Mouse (Mus musculus) kidney, postnatal 4 days (tissue): ENCODE results near the gene Ccdc187.

Source experiments
- DNase-seq, 2 experiments: peaks; one replicate each; pipeline ENCODE4 v3.0.0; 2021; ENCODE audit warnings: mixed read lengths in 2 of 2

Gene Ccdc187

DNA sequence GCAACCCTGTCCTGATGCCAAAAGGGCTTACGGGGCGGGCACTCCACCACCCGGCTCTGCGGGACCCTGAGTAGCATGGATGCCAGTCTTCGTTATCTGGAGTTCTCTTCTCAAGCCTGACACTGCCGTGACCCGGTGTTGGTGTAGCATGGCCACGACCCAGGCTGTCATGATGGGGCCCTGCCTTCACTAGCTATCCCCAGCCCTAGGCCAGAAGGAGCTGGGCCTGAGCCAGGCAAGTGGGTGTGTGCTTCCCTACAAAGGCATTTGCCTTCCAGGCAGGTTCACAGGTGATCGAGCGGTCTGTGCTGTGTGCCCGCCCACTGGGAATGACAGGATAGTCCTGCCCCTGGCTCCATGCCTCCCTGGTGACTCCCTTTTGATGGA is 21.6 kb upstream of the Ccdc187 start:
- DNase-seq = peak; percentile 68 to 76

DNA sequence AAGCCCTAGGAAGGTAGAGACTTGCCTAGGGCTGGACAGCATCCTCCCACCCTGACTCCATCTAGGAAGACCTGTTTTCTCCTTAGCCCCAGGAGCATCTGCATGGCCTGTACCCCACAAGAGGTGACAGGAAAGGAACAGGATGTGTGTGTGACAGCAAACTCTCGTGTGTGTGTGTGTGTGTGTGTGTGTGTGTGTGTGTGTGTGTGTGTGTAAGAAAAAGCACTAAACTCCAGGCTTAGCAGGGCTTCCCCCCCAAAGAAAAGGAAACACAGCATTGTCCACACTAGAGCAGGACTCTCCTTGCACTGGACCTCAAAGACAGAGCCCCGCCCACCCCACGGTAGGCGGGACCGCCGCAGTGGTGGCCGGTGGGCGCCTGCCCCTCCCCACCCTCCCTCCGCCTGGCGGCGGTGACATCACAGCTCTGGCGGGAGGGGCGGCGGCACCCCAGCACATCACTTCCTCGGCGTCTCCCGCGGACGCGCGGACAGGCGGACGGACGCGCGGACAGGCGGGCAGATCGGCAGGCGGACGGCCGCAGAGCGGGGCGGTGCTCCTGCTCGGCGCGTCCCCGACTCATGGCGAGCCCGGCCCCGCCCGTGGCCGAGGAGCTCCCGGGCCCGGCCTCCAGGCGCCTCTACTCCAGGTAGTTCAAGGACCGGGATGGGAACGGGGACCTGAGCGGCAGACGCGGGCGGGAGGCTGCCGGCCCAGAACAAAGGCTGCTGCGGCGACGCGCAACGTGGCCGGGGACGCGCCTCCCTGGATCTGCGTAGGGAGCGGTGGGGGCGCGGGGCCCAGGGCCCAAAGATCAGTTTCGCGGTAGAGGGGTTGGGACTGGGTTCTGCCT is 20.9 kb upstream of the Ccdc187 start, which contains the start of gene Gpsm1:
Gpsm1 (plus strand) TSS at position 444 of the 853 bp plus-strand sequence.
- peak; percentile 92 to 95 for DNase-seq

DNA sequence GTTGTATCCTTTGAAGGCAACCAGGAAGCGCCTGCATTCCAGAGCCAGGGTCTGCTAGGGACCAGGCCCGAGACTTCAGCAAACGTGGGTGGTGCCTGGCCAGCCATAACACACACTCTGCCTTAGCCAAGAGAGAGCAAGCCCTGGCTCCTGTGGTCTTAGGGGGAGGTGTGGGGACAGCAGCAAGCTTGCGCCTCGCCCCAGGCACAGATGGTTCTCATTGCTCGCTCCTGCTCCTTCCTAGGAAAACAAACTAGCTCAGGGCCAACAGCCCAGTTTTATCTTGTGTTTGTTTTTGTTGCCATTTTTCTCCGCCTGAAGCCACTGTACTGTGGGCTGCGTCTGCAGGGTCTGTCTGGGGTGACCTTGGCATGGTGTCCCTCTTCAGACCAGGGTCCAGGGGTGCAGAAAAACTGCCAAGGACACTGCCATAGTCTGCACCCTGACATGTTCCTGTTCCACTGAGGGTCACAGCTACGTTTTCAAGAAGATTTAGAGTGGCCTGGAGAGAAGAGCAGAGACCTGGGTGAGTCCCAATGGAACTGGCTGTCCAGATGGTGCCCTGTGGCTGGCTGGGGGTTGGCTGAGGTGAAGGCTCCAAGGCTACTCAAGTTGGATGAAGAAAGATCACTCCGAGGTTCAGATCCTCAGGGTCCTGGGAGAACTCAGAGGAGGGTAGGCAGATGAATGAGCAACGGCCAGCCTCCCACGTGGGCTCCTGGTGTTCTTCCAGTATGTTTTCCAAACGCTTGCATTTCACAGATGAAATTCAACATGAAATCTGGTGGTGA is 20.1 kb upstream of the Ccdc187 start:
- peak; percentile 77 to 85 for DNase-seq

DNA sequence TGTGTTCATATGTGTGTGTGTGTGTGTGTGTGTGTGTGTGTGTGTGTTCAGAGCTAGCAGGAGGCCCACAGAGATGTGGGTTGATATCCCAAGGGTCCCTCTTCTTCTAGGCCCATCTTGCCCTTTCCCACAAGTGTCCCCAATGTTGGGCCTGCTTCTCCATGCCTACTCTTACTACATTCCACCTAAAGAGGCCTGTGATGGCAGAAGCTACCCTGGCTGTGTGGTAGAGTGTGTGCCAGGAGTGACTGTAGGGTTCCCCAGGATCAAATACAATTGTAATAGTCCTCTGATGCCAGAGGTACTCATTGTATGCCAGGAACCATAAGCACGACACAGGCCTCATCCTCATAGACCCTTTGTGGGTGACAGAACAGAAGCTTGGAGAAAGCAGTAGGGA is 19.0 kb upstream of the Ccdc187 start:
- no peak for DNase-seq

DNA sequence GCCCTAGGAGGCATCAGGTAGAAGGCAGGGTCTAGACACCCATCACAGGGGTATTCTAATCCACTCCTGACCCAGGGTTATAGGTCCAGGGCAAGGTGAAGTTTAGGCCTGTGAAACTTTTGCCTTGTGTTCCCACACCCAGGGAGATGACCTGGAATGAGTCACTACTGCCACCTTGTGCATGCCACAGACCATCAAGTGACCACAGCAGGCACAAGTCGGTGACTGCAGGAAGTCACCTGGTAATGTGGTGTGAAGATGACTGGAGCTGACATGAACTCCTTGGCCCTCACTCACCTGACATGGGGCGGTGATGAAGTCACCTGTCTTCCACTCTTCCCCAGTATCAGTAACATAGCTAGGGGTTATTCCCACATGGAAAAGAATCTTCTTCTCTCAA is 18.5 kb upstream of the Ccdc187 start:
- peak in 1 of 2 experiments; percentile 57 for DNase-seq

DNA sequence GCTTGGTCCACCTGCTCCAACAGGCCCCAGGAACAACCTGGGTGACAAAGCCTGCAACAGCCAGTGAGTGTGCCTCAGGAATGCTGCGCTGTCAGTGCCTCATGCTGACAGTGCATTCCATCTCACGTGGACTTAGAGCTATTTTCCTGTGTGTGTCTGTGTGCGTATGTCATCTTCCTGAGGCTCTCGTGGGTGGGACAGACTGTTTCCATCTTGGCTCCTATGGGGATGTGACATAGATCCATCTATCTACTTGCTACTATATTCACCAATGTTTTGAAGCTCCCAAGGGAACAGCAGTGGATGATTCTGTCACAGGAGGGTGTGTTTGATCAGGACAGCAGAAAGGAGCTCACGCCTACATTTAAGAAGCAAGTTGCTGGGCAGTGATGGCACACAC is 17.6 kb upstream of the Ccdc187 start:
- DNase-seq = peak in 1 of 2 experiments; percentile 34

DNA sequence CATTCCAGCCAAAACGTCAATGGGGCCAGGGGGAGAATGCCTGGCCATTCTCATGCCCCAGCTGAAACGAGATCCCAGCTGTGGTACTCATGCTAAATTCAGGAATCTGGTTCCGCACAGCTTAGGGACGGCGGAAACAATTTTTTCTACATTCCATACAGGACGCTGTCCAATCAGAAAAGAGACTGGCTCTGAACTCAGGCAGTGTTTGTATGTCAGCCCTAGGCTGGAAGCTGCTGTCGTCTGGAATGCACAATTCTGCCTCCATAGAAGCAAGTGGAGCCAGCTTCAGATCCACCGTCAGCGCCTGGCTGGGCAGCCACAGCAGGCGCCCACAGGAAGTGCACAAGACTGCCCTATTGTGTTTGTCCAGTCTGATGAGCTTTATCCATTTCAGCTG is 15.4 kb upstream of the Ccdc187 start:
- DNase-seq = peak; percentile 62 to 76

DNA sequence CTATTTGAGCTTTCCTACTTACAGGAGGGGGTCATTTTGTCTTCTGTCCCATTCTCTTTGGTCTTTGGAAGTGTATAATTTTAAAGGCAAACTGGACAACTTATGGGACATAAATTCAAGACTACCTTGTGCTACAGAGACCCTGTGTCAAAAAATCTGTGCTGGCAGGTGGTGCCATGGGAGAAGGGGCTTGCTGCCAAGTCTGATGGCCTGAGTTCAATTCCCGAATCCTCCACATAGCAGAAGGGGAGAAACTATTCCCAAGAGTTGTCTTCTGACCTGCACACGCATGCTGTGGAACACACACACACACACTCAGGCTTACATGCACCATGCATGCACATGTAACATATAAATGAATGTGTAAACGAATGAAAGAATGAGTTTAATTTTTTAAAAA is 12.3 kb upstream of the Ccdc187 start:
- no peak for DNase-seq

DNA sequence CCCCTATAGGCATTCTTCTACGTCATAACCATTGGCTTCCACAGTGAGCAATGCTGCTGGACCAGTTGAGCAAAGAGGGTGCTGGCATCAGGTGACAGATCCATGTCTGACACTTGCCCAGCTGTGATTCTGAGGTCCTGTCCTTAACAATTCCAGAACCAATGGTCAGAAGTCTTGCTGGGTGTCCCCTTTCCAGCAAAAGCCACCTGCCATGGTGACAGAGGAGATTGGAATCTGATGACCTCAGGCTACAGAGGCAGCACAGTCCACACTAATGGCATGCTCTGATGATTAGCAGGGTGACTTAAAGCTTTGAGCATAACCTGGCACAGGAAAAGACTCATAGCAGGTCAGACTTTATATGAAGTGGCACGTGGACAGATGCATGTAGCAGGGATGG is 11.2 kb upstream of the Ccdc187 start:
- no peak for DNase-seq

DNA sequence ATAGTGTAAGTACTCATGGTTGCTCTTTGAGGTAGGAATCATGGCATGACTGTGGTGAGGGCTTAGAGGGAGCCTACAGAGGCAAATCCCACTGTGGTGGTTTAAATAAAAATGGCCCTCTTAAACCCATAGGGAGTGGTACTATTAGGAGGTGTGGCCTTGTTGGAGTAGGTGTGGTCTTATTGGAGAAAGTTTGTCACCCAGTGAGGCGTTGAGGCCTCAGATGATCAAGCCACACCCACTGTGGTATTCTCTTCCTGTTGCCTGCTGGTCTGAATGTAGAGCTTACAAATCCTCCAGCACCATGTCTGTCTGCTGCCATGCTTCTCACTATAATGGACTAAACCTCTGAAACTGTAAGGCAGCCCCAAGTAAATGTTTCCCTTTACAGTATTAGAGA is 10.4 kb upstream of the Ccdc187 start:
- no peak for DNase-seq

DNA sequence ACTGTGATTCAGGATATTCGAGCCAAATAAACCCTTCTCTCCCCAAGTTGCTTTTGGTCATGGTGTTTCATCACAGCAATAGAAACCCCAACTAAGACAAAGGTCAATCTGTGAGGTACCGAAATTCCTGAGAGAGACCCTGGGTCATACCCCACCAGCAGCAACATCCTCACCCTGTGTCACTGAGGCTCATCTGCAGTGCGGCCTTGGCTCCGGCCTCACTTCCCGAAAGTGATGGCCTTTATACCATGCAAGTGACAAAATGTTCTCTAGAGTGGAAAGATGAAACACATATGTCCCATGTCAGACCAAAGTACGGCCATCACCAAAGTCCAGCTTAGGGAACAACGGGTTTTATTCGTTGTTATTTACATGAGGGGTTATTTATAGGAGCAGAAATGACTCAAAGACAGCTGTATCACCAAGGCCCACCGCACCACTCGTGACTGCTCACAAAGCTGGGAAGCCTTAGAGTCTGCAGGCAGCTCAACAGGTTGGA is 7.7 kb upstream of the Ccdc187 start:
- DNase-seq = no peak

DNA sequence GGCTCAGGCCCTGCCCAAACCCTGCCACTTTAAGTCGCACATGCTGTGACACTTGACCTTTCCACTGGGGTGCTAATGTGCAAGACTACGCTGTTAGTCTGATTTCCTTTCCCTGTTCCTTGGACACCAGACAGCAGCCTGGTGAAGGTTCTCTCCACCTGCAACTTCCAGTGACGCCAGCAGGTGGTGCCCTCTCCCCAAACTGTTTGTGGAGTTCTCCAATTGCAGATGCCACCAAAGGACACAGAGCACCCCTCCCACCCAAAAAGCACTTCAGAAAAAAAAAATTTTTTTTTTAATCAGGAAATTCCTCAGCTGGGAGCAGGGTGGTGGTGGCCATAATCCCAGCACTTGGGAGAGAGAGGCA is 6.4 kb upstream of the Ccdc187 start:
- DNase-seq = peak; percentile 93 to 95

DNA sequence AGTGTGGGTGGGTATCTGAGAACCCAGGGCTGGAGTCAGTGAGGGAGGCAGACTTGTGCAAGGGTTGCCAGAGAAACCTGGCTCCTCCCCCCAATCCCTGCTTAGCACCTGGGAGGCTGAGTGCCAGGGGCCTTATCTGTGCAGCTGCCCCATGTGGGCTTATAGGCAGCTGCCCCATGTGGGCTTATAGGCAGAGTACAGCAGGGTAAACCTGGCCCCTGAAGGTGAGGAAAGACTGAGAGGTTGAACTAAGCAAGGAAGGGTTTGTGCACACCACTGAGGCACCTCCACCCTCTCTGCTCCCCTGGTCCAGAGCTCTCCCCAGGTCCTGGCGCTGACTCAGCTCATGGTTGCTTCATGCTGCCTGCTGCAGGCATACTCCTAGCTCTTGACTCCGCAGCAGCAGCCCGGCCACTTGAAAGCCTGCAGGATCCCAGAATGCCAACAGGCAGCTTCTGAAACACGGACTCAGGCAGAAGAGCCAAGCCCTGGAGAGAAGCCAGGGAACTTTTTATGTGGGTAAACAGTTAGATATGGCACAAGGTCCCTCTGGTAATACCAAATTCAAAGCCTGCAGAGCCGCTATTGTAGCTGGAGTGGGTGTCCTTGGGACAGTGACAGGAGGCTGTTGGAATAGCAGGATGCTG is 5.9 kb upstream of the Ccdc187 start:
- no peak for DNase-seq

DNA sequence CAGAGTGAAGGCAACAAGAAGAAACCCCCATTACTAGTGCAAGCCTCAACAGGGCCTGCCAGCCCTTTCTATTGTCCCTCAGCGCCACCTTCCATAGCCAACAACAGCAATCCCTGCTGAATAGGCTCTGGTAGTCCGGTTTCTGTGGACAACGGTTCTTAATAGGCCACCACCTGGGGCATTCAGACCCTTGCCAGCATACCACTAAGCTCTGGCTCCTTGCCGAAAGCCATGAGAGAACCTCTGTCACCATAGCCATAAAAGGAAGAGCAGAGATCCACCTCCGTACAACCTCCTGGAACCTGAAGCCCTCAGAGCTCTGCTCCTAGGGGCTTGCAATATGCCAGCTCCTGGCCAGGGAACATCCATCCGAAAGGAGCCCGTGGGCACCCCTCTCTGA is 5.0 kb upstream of the Ccdc187 start:
- no peak for DNase-seq

DNA sequence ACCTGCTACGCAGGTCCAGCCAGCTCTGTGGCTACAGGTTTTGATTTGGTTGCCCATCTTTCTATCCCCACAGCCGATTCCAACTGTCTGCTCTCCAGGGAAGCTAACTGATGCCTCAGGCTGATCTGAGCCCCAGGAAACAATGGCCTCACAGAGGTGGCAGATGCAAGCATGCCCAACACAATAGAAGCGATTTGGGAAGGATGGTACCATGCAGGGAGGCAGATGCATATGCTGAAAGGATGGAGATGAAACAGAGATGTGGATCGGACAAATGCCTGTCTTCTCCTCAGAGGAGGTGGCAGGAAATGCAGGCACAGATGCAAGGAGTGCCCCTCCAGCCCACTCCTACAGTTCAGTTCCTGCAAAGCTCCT is 4.5 kb upstream of the Ccdc187 start:
- DNase-seq = no peak

DNA sequence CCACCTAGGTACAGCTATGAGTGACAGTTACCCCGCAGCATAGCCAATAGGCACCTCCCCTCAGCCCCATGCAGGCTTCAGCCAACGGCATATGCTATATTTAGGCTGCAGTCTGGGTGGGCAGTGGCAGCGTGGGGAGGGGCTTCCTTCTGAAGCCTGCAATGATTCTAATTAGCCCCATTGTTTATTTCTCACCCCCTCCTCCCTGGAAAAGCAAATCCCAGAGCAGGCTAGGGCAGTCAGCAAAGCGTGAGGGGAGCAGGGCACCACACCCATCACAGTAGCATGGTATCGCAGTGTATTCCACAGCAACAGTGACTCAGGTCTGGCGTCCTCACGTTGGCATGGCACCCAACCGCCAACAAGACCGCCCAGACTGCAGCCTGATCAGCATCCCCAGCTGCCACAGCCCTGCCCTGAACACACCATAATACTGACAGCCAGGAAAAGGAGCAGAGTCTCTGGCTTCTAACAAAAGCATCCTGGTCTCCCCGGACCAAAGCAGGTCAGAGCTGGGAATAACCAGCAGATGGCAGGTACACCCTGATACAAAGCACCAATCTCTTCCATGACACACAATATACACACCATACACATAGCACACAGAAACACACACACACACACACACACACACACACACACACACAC is 4.0 kb upstream of the Ccdc187 start:
- peak in 1 of 2 experiments; percentile 57 for DNase-seq

DNA sequence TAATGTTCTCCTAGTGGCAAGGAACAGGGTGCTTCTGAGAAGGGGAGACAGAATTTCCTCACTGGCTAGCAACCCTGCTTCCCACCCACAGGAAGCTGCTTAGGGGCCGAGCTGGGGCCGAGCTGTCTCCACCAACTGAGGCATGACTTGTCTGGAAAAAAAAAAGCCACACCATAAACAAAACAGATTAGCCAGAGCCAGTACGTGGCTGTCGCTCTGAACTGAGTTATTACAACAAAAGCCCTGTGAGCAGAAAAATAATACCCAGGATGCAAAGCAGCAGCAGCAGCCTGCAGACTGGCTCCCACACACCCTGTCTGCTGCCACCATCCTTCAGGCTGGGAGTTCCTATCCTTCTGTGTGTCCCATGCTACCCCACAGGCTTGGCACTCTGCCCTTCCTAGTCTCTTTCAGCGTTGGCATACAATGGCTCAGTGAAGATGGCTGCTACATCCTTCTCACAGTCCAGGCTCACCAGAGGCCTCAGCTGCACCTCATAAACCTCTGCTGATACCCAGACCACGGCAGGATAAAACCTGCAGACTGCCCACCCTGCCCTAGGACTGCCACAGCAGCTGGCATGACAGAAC is 2.3 kb upstream of the Ccdc187 start:
- peak in 1 of 2 experiments; percentile 60 for DNase-seq

DNA sequence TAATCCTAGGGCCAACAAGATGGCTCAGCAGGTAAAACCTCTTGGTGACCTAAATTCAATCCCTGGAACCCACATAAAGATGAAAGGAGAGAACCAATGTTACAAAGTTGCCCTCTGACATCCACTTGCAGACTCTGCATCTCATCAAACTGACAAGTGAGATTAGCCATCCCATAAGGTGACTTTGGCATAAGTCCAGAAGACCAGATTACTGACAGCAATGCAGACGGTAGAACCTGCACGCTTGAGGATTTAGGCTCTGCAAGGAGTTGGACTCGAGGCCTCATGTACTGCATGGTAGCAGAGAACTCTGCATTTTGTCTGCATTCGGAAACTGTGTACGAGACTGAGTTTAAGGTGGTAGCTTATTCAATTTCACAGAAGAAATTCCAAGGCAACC is 4.2 kb downstream of the Ccdc187 start:
- DNase-seq = no peak

DNA sequence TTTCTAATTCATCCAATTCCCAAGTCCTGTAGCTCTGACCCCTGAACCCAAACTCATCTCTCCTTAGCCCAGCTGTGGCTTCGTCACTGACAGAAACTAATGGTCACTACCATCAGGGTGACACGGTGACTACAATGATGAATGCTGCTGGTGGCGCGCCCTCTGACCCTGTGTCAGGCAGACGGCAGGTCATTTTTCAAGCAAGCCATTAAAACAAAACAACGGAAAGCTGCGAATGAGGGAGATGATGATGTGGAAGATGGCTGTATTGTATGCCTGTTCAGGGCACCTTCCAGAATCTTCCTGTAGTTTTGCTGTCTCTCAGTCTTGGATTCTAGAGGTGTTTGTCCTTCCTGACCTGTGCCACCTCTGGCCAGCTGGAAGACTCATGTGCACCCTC is 8.0 kb downstream of the Ccdc187 start:
- DNase-seq = no peak

DNA sequence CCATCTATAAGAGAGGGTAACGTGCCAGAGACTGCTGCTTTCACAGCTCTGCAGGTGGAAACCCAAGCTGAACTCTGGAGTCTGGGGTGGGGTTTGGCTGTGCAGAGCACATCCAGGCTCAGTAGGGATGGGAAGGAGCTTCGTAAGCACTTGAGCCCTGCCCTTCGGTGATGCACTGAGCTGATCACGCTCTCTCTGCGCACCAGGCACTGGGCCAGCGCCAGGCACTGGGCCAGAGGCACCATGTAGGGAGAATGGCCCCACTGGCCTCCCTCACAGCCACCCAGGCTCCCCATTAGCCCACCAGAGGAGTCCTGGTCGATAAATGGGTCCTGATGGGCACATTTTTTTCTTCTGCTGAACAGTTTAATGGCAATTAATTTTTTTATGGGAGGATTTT is 8.6 kb downstream of the Ccdc187 start:
- DNase-seq = no peak

DNA sequence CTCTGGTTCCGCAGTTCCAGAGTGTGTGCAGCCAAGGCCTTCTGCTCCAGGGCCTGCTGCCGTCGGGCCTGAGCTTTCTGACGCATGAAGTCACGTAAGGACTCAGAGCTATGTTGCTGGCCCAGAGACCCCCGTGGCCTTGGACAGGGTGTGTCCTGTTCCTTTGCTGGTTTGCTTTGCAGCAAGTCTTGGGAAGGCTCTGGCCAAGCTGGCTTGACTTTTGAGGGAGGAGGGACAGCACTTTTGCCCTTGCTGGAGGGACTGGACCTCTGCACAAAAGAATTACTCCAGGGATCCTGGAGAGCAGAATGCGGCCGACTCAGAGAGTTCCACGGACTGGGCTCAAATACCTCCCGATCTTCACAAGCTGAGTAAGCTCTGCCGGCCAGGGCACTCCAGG is 13.8 kb downstream of the Ccdc187 start:
- no peak for DNase-seq

DNA sequence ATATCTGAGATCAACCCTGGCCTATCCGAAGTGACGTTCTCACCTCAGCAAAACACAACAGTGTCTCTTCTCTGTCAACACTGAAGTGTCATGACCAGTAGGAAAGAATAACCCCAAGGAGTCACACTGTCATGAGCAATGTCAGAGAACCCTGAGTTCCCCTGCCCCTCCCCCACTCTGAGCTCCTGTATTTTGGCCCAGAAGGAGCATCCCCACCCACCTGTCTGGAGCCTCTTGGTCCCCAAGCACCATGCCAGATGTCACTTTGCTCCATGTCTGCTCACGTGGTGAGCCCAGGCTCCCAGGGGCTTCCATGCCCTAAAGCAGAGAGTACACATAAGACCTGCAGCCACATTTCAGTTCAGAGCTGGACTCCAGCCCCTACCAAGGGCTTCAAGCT is 14.6 kb downstream of the Ccdc187 start:
- DNase-seq = no peak

DNA sequence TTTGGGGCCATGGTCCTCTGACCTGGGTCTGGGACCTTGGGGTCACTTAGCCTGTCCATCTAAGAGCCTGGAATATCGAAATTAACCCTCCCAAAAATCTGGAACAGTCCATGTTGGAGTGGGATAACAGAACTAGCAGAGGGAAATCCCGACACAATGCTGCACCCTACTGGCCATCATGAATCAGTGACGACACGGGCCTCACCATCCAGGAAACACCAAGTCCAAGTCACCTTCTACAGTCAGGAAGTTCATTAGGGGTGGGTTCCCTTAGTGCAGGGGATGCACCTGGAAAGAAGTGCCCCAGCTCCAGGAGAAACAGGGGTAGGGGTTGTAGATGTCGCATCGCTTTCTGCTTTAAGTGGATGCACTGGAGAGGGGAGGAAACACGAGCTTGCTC is 20.7 kb downstream of the Ccdc187 start:
- peak; percentile 72 to 80 for DNase-seq
